Mouse (Mus musculus): ENCODE measurements around the gene Lamb2.

The Lamb2 gene

DNA sequence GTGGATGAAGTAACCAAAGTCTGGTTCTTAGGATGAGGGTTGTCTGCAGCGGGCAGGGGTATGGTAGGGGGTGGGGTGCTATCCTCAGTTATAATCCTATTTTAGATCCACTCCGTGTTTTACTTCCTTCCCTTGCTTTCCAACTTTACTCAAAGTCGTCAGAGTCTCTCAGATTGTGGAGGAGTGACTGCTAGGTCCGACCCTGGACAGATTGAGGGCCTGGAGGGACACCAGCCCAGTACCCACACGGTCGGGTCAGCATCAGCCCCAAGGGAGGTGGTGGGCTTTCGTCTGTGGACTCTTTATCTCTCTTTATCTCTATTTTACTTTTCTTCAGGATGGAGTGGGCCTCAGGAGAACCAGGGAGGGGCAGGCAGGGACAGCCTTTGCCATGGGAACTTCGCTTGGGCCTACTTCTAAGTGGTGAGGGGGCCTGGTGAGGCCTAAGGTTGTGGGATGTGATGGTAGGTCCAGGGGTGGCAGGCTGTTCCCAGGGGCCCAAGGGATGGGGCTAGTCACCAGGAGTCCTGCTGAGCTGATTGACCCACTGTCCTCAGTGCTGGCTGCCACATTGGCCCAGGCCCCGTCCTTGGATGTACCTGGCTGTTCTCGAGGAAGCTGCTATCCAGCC, at the start of gene Lamb2:
Gene Lamb2, plus strand, starts transcription at position 16 of the 631 bp plus-strand sequence.
- DNase-seq: no peak

DNA sequence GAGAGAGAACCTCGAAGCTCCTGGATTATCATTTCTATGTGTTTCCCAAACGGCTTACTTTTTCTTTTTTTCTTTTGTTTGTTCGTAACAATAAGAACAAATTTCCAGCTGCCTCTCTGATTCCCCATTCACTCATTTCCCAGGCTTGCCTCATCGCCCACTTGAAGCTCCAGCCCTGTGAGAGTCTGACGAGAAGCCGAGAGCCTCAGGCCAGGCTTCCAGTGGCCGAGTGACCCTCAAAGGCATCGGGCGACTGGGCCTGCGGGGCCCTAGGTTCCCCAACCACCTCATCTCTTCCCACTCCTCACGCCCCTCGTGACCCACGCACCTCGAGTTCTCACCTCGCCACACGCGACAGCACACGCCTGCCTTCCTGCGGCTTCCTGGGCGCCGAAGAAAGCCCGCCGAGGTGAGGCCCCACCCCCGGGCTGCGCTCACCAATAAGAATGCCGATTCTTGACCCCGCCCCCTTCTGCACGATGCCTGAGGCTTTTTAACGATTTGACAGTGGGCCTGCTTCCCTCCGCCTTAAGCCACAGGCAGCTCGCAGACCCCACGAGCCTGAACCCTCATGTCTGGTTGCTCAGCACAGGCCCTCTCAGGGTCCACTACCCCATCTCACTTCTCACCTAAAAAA, 48.0 kb upstream of the Lamb2 start:
- no peak for DNase-seq

DNA sequence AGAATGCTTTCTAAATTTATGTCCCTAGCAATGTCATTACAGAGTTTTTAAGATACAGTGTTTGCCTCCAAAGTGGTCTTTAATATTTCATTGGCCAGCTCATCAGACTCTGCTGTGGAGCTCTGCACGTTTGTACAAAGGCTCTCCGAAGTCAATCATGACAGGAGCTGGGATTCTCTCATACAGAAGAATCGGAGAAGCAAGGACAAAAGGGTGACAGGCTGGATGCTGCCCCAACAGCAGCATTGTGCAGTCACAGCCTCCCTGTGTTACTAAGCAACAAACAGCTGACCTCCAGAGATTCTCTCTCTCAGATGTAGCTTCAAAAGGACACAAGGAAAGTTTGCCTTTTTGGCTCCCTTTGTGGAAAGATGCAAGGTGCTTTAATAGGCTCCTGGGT, 43.4 kb upstream of the Lamb2 start, which contains the start of gene BC048562:
Gene BC048562, plus strand, starts transcription at position 301 of the 400 bp plus-strand sequence.
- DNase-seq: no peak

GRCm38 (mm10) chr9:108439176-108439575, 40.4 kb upstream of the Lamb2 start:
- no peak for DNase-seq

- no peak for DNase-seq
Observed at GRCm38 (mm10) chr9:108440485-108440884, 39.1 kb upstream of the Lamb2 start.

GRCm38 (mm10) chr9:108441236-108441919, 38.2 kb upstream of the Lamb2 start:
- no peak for DNase-seq

DNA sequence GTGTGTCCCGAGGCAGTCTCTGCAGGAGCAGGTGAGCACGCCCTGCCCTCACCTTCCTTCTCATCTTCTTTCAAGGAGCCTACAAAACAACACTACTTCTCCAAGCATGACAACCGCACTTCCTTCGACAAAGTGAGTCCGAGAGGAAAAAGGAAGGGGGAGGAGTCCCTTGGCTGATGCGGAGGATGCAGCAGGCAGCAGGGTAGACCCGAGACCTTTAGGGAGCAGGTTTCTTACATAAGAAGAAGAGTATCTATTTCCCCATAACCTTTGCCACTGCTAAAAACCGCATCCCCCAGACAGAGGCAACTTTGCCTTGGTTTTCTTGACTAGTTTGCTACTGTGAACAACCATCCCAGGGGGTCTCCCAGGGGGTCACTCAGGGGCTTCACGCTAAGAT, 34.4 kb upstream of the Lamb2 start:
- no peak for DNase-seq

DNA sequence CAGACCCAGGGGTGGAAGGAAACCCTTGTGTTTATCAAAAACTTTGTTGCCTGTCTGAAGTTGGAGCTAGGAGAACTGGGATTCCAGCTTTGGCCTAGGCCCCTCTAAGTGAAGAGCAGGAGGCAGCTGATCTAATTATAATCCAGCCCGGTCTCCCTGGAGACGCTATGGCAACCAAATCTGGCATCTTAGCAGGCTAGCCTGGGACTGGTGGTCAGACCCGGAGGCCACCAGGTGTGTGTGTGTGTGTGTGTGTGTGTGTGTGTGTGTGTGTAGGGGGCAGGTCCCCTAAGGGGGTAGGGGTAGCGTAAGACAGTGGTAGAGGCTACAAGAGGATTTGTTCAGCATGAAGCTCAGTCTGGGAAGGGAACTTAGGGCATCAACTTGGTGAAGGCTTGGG, 29.7 kb upstream of the Lamb2 start:
- no peak for DNase-seq

- DNase-seq: no peak
Observed at GRCm38 (mm10) chr9:108450292-108451169, 29.0 kb upstream of the Lamb2 start.

DNA sequence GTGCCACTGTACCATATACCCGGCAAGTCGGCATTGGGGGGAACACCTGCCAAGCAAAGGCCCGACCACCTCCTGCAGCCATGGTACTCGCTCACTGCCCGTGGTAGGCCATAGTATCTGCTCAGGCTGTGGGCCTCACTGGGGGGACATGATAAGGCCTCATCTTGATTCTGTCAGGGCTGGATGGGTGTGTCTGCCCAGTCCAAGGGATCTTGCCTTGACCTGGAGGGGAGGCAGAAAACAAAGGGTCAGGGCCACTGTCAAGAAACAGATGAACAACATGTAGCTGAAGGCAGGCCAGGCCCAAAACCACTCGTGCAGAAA, 28.4 kb upstream of the Lamb2 start:
- DNase-seq: no peak

DNA sequence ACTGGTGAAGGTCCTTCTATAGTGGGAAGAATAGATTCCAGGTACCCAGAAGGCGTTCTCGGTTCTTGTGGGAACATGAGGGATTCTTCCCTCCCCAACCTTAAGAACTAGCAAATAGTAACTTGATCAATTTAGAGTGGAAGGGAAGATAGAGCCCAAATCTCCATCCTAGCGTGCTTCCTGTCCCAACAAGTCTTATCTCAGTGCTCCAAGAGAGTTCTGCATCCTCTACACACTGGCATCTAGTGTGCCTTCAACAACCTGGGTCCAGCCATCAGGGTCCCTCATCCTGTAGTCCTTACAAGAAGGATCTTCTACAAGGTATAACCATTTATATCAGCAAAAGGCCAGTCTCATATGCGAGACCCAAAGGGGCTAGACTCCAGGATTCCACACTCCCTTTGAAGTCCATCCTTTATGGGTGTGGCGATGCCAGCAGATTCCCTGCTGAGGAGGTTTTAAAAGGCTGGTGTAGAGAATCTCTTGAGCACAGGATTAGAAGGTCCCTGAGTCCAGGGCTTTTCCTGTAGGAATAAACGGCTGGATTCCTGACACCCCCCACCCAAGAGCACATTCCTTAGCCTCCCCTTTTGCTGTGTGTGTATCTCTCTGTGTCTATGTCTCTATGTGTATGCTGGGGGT, 27.9 kb upstream of the Lamb2 start:
- DNase-seq: no peak

DNA sequence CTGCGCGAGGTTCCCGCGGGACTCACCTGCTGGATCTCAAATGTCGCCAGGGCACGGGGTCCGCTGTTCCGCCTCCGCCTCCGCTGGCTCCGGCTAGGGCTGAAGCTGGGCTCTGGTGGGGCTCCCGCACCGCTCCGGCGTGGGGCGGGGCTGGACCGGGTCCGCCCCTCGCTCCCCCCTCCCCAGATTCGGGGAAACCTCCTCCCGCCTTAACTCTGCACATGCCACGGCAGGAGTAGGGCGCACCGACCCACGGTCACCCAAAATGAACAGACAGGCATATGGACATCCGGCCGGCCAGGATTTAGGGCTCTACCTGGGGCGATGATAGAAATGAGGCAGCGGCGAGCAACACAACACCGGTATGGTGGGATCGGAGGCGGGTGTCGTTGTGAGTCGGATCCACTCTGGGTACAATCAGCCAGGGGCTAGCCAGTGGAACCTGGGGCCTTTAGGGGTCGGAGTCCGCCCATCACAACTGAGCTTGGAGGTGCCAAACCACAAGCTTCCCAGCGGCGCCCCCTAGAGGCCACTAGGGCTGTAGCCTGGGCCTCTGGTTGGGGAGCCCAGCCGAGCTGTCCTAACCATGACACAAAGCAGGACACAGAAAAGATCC, 27.1 kb upstream of the Lamb2 start:
- peak; percentile 93 for DNase-seq

- DNase-seq: no peak
Observed at GRCm38 (mm10) chr9:108452911-108453310, 26.6 kb upstream of the Lamb2 start.

DNA sequence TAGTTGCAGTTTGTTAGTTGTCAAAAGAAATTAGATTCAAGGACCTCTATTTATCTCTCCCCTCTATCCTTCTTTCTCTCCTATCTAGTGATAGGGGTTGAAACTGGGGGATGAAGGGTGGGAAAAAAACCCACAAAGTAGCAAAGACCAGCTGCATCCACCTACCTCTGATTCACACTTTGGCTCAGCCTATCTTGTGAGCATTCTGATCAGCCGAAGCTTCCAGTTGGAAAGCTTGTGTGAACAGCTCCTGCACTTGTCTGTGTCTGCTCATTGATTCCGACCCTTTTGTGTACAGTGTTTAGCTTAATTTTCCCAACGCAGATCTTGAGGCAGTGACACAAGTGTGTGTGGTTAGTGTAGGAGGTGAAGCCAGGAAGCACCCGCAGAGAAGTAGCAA, 26.1 kb upstream of the Lamb2 start:
- DNase-seq: no peak

GRCm38 (mm10) chr9:108454429-108454828, 25.1 kb upstream of the Lamb2 start:
- DNase-seq: no peak

DNA sequence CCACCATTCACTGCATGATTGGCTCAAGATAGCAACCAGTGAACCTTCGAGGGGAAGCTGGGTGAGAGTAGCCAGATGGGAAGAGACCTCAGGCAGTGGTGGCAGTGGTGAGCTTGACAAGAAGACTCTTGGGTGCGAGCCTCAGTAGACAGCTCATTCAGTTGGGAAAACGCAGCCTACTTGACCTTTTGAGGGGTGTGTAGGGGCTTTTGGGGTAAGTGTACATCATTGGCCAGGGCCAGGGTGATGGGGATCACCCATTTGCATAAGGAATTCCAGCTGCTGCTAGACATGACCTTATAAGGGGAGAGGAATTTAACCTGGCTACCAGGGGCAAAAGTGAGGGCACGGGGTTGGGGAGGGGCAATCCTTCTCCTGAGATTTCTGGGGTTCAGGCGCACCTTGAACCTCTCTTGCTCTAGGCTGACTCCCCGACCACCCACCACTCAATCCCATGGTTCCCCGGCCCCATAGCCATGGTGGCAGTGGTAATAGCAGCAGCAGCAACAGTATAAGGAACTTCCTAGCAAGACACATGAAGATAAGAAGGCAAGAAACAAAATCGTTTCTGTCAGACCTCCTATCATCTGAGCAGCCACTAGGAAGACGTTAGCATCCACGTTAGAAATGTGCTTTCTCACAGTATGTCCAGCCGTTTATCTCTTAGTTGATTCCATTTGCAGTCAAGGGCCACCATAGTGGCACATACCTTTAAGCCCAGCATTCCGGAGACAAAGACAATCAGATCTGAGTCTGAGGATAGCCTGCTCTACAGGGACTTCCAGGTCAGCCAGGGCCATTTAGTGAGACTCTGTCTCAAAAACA, 23.6 kb upstream of the Lamb2 start:
- DNase-seq: no peak

DNA sequence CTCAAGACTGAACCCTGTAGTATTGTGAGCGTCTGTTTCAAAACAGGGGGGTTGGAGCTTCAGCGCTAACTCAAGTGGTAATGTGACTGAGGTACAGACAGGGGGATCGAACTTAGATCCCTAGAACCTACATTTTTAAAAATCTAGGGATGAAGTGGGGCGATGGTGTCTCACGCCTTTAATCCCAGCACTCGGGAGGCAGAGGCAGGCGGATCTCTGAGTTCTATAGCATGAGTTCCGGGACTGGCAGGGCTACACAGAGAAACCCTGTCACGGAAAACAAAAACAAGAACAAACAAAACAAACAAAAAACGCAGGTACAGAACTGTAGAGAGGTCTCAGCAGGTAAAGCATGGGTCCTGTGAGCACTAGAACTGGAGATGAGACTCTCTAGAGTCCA, 22.6 kb upstream of the Lamb2 start:
- DNase-seq: no peak

DNA sequence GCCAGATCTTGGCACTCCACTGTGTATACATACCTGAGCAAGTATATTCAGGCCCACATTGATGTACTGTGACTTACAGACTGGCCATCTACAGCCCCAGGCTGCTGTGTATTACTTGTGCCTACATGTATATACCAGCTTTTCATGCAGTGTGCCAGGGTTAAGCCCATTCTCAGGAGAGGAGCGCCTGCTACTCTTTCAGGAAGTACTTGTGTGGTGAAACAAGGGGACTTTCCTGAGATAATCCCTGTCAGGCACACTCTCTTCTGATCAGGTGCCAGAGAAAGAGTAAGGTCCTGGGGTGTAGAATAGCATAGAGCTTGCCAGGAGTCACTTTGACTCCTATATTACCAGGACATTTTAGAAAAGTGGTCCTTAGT, 19.6 kb upstream of the Lamb2 start:
- no peak for DNase-seq

GRCm38 (mm10) chr9:108460319-108461178, 19.0 kb upstream of the Lamb2 start, which contains the start of gene Ccdc71:
TSS of gene Ccdc71 (plus strand) at chr9:108460527.
- DNase-seq: peak; percentile 86

DNA sequence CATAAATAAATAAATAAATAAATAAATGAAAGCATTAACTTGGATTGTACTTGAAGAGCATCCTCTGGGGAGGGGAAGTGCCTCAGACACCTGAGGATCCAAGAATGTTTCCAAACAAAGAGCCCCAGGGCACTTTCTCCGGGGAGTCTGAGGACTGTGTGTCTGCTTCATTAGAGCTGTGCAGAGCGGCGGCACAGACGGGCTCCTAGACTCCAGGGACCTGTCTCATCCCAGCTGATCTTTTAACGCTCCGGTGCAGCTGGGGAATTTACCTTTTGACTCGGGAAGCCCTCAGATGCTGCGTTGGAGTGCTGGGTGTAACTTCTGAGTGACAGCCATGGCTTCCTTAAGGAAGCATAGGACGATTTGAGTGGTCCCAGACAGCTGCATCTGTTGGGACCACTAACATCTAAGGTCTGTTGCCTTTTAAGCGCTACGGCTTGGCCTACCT, 18.3 kb upstream of the Lamb2 start, which contains the start of gene Klhdc8b:
Gene Klhdc8b, minus strand, starts transcription at position 401 of the 451 bp plus-strand sequence.
- no peak for DNase-seq

Data from cerebellum, adult 8-10 months (tissue).